Mouse (Mus musculus) olfactory bulb, adult 2 months (tissue): ENCODE measurements around the gene Itpkb. TPM values are rescaled to one million over a fixed set of nuclear protein-coding genes. Genes with fewer than 3 reads are reported as not detected.

ENCODE experiments used
- H3K27ac ChIP-seq: fragments of 200-500 bp; 2 replicates; pipeline ENCODE4 v1.5.1; 2012; ENCODE audit warnings: low read depth, low read length; ENCODE audit not compliant: insufficient read depth
- H3K4me1 ChIP-seq: fragments of 200-500 bp; 2 replicates; pipeline ENCODE4 v1.6.1; 2012; ENCODE audit warnings: low read length; ENCODE audit not compliant: control insufficient read depth, insufficient read depth
- H3K4me3 ChIP-seq: fragments of 200-500 bp; 2 replicates; pipeline ENCODE4 v1.5.1; 2012; ENCODE audit warnings: mild to moderate bottlenecking, low read depth, low read length, moderate library complexity; ENCODE audit not compliant: insufficient read depth
- CTCF ChIP-seq: fragments of 200-500 bp; IDR thresholded peaks from 2 replicates; pipeline ENCODE4 v1.5.1; 2012; ENCODE audit warnings: low read depth, mild to moderate bottlenecking, low read length, moderate library complexity; ENCODE audit not compliant: insufficient read depth
- POLR2A ChIP-seq: fragments of 200-500 bp; IDR thresholded peaks from 2 replicates; pipeline ENCODE4 v1.6.1; 2012; ENCODE audit warnings: mild to moderate bottlenecking, low read depth, low read length, moderate library complexity; ENCODE audit not compliant: insufficient read depth
- WGBS: fragments of 180-500 bp; shearing (Covaris S2); methylation state at CpG from one replicate; pipeline ENCODE4 v1.1.7; 2018; 5-methylcytosine and 5-hydroxymethylcytosine counted together
- polyA plus RNA-seq: library from polyadenylated mRNA; stranded (reverse); fragments of >200 nt; gene quantifications from 2 replicates; pipeline ENCODE4 v1.2.4, GENCODE M21; 2012; ENCODE audit warnings: low replicate concordance; ENCODE audit not compliant: missing spikeins, insufficient read depth, insufficient read length

The Itpkb gene
- polyA plus RNA-seq, 1 experiment, result 86.9 TPM

DNA sequence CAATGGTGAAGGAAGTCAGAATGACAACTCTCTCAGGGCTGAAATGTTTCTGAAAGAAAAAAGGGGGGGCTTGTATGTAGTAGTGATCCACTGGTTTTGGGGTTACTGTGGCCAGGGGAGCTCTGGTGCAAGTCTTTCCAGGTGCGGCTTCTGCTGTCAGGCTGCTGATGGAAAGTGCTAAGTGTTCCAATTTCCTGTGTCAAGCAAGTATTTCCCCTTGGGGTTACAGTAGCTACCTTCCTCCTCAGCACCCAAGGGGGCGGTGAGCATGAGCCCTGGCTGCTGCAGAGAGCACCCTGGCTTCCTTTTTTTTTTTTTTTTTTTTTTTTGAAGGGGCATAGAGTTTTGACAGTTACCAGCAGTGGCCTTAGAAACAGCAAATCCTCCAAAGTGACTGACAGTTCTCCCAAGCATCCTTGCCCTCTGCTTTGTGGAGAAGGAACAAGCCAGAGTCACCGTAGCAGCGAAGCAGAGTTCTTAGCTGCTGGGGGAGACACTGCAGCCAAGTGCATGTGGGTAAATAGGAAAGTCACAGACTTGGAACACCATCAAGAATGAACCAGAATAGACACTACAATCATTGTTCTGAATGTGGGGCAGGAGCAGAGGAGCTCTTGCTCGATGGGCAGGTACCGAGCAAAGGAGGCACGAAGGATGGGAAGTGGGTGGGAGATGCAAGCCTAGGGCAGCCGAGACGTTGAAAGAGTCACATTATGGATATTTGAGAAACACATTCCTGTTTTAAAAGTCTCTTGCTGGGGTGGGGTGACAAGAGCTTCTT, 62.9 kb downstream of the Itpkb start:
- peaks cover 9% of the 10 kb centered on the region for H3K4me1 ChIP-seq
- 61% methylated on average over 9 of the region's 9 CpGs for WGBS
- no peak overlapping the region for H3K4me3 ChIP-seq
- TF ChIP-seq POLR2A (no peak), CTCF (no peak)
- H3K27ac ChIP-seq, result 0 out of 2 replicates have a peak overlapping the region, but pooled peaks have one; percentile 7

DNA sequence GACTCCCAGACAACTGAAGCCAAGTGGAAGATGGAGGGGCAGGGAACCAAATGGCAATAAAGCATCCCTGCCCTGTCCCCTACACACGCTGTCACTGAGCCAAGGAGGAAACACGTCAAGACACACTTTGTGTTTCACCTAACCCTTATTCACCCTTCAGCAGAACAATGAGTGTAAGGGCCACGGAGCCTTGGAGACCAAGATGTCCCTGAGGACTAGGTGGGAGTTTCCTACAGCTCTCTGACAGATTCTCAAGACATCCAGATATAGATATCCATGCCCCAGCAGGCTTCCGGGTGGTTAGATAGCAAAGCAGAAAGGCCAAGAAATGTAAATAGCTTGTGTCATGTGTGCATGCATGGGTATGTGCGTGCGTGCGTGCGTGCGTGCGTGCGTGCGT, 63.6 kb downstream of the Itpkb start:
- no peak overlapping the region for H3K4me3 ChIP-seq
- peaks cover 9% of the 10 kb centered on the region for H3K4me1 ChIP-seq
- no peak for TF ChIP-seq POLR2A
- no peak for TF ChIP-seq CTCF
- 92% methylated on average over 12 of the region's 12 CpGs for WGBS
- H3K27ac ChIP-seq, result no peak overlapping the region

DNA sequence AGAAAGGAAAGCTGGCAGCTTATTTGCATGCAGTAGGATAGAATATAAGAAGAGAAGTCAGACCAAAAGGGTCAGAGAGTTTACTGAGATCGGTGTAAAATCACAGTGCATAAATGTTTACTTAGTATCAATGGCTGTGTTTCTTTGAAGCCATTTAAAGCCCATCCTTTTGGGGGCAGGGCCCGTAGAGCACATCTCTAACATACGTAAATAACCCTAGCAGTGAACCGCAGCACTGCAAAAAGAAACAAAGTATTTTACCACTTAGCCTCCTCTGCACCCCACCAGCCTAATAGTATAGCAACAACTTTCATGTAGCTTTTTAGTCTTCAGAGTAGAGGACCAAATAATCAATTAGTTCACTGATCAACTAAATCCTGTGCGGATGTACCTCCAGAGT, 67.4 kb downstream of the Itpkb start:
- 62% methylated on average over 5 of the region's 5 CpGs for WGBS
- H3K4me1 ChIP-seq, result peaks cover 4% of the 10 kb centered on the region; the same call in 1 of the 2 replicates
- H3K27ac ChIP-seq, result no peak overlapping the region
- no peak overlapping the region for H3K4me3 ChIP-seq
- TF ChIP-seq POLR2A (no peak), CTCF (no peak)

DNA sequence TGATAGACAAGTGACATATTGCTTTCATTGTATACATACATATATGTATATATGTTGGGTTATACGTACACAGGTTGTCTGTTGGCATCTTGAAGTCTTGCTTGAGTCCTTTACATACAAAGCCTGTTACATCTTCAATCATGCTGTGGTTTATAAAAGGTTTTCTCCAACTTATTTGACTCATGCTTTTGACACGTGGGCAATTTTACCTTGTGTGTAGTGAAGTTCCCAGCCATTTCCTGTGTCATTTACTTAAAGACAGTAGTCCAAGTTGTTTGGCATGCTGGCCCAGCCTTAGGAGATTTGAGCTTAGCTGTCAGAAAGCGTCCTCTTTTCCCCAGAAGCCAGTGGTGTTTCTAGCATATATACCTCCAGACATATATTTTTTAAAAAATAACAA, 68.2 kb downstream of the Itpkb start:
- H3K4me3 ChIP-seq, result no peak overlapping the region
- peaks cover 5% of the 10 kb centered on the region; the same call in 1 of the 2 replicates for H3K4me1 ChIP-seq
- WGBS, result 80% methylated on average over 3 of the region's 3 CpGs
- no peak overlapping the region for H3K27ac ChIP-seq
- TF ChIP-seq POLR2A, result no peak
- no peak for TF ChIP-seq CTCF

DNA sequence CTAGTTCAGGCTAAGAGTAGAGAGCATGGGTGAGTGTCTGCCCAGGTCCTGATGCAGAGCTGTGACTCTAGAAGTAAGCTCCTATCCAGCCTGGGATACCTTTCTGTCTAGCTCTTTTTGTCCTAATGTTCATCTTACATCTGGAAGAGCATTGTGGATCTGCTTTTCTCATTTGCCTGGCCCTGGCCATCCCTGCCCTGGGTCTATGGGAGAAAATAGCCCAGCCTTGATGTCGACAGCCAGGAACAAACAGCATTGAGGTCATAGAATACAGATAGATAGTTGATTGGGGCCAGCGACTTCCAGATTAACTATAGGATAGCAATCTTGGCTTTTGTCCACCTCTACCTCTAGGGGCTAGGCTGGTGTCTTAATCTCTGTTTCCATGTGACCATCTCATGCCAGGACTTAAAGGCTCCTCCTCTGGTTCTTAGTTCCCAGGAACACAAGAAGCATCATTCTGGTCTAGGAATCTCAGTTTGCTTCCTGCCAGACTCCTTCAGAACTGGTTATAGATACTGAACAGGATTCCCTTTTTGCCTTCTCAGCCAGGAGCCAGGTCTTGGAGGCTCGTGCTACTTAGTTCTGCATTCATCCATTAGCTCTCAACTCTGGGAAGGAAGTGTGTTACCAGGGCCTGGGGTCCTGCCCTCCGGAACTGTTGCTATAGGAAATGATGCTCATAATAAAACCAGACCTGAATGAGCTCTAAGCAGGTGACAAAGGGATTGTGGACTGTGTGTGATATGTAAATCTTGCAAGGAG, 70.6 kb downstream of the Itpkb start:
- TF ChIP-seq POLR2A (no peak), CTCF (no peak)
- 90% methylated on average over 4 of the region's 4 CpGs for WGBS
- H3K27ac ChIP-seq, result no peak overlapping the region
- no peak overlapping the region for H3K4me3 ChIP-seq
- H3K4me1 ChIP-seq, result peaks cover 19% of the 10 kb centered on the region

DNA sequence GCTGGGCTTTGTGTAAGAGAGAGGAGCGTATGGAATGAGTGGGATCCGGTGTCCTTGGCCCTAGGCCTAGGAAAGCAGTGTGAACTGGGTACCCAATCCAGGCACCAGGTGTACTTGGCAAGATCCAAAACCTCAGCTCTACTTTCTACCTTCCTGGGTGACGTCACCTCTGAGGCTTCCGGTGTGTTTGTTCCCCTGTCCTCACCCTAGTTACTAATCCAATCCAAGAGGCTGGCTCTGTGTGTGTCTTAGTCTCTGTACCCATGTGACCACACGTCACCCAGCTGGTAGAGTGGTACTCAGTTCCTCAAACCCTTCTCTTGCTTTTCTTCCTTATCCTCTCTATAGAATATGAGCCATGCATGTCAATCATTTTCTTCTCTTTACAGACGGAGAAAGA, 71.4 kb downstream of the Itpkb start:
- TF ChIP-seq CTCF (no peak), POLR2A (no peak)
- H3K4me1 ChIP-seq, result peaks cover 25% of the 10 kb centered on the region
- 88% methylated on average over 6 of the region's 6 CpGs for WGBS
- H3K4me3 ChIP-seq, result no peak overlapping the region
- H3K27ac ChIP-seq, result no peak overlapping the region

DNA sequence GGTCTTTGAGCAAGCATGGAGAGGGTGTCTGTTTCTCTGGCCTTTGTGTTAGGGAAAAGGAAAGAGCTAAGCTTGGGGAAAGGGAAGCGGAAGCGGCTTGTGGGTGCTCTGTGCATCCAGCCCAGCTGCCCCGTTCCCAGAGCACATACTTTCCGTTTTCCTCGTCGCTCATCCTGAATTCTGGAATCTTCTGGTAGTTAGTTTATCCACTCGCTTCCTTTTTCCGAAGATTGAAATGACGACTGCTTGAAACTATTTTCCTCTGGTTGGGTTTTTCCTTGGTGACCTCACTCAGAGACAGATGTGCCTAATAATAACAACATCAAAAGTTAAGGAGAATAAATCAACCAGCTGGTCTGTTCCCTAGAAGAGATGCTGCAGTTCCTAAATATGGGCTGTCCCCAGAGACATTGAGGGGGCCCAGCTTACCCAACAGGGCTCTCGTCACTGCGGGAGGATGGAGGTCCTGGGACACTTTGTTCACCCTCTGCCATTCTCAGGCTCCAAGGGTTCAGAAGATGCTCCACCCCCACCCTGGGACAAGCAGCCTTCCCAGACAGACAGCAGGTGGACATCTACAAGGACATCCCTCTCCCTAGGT, 72.3 kb downstream of the Itpkb start:
- H3K27ac ChIP-seq, result 0 out of 2 replicates have a peak overlapping the region, but pooled peaks have one; percentile 10
- H3K4me1 ChIP-seq, result peaks cover 31% of the 10 kb centered on the region
- 88% methylated on average over 11 of the region's 11 CpGs for WGBS
- H3K4me3 ChIP-seq, result no peak overlapping the region
- no peak for TF ChIP-seq POLR2A

DNA sequence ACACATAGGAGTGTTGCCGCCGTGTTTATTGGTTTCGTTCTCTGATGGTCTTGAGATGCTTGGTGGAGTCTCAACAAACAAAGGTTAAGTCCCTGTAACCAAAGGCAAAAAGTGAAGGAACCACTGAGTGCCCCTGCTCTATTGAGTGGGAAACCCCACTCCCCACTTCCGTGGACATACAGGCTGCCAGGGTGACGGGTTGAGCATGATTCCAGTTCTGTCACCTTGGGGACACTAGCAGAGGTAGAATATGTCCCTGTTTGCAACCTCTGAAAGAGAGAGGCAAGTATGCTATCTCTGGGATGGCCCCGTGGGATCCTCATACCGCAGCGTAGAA, 73.0 kb downstream of the Itpkb start:
- H3K4me3 ChIP-seq, result no peak overlapping the region
- TF ChIP-seq CTCF, result no peak
- TF ChIP-seq POLR2A, result no peak
- H3K27ac ChIP-seq, result peak overlapping the region; percentile 39; the same call in 1 of the 2 replicates
- 93% methylated on average over 8 of the region's 8 CpGs for WGBS
- H3K4me1 ChIP-seq, result peaks cover 35% of the 10 kb centered on the region

DNA sequence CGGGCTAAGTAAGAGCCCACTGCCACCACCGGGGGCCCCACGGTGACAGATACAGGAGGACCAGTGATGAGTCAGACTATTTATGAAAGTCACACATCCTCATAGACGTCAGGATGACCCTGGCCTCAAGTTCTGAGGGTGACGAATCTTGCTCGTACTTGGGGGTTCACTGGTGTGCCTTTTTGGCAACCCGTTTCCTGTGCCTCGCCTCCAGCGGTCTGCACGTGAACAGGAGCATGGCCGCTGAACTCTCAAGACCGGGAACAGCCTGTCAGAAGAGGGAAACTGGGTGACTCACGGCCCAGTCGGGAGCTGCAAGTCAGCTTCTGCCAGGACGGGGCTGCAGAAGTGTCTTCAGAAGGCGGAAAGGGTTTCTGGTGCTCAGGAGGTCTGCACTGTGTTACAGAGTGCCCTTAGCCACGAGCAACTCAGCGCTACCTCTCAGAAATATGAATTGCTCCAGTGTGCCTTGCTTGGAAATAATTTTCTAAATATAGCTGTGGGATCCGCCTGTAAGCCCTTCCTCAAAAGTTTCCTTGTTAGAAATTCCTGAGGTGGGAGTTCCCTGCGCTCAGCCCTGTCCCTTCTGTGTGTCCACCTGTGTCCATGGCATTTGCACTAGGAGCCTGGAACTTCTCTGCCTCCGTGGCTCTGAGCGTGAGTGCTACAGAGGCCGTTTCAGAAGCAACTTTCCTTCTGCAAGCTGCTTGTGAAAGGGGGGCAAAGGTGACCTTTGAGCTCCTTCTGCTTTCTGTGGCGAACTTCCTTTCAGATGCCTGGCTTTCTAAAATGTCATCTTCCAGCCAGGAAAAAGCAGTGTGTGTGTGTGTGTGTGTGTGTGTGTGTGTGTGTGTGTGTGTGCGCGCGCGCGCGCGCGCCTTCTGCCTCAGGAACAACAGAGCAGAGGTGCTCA, 73.7 kb downstream of the Itpkb start:
- Histone ChIP-seq H3K4me1 (peaks cover 35% of the 10 kb centered on the region), H3K4me3 (no peak overlapping the region), H3K27ac (peak overlapping the region; percentile 39; the same call in 1 of the 2 replicates)
- no peak for TF ChIP-seq POLR2A
- no peak for TF ChIP-seq CTCF
- 70% methylated on average over 32 of the region's 32 CpGs for WGBS
